Mouse (Mus musculus) spleen, postnatal 10 days (tissue): ENCODE data around the gene Jhy.

Source experiments
- DNase-seq, 2 experiments: peaks; one replicate each; pipeline ENCODE4 v3.0.0; 2021 to 2022; ENCODE audit warnings: low spot score in 2 of 2

Gene Jhy

DNA sequence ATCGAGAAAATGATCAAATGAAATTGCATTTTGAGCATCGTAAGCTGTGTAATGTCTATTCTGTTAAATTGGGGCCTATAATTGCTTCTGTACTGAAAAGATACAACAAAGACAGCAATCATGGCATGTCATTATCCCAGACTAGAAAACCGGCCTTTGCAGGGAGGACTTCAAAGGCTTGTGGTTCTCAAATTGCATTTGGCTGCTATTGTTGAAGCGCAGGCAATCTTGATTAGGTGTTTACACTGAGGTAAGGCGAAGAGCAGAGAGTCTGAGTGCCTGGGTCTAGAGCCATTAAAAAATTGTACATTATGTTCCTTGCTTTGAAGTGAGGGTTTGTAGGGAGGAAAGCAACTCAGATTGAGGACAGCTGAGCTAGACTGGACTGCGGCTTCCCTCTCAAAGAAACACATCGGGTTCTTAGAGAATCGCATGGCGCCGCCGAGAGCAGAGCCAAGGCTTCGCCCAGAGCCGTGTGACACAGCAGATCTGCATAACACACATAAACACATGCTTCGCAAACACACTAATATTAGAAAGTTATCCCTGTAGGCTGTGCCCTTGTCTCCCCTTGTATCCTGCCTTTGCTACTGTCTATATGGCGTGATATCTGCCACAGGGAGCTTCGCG lies 36.5 kb downstream of the Jhy start:
- DNase-seq, result no peak

GRCm38 (mm10) chr9:40917871-40918613 lies 45.9 kb downstream of the Jhy start:
- DNase-seq, result no peak

GRCm38 (mm10) chr9:40908915-40909314 lies 55.0 kb downstream of the Jhy start:
- no peak for DNase-seq

- DNase-seq, result no peak
These were observed 55.5 kb downstream of the Jhy start for GRCm38 (mm10) chr9:40908411-40908810.

- DNase-seq, result no peak
These were observed 56.5 kb downstream of the Jhy start for GRCm38 (mm10) chr9:40907413-40907812.

GRCm38 (mm10) chr9:40892456-40892855 lies 71.5 kb downstream of the Jhy start:
- DNase-seq, result no peak

DNA sequence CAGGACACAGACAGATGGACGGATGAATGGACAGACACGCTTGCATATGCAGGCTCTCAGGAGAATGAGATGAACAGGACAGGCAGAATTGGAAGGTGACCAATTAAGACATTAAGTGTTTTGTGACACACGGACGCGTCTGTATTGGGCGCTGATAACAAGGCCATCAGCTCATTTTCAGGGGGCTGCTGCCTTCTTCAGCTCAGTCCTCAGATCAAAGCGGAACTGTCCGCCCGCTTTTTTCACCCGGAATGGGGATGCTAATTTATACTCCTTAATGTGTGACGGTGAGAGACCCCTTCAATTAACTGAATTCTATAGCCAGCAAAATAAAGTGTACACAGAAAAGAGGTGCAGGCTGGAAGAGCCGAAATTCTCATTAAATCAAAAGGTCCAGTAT lies 74.5 kb downstream of the Jhy start:
- DNase-seq, result no peak

DNA sequence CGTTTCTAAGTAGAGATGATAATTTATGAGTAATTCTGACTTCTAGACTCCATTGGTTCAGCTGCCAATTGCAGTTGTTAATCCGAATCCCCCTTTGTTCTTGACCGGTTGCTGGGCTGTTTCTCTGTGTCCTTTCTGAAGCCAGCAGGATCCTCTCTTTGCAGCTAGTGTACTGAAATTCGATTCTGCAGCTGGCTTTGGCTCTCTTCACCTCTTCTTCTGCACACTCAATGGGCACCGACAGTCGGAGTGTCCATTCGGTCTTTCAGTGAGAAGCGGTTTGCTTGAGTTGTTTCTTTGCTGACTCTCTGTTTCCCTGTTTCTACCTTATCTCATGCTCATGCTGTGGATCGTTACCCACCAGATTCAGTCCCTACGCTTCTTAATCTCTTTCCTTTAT lies 78.2 kb downstream of the Jhy start:
- no peak for DNase-seq

- DNase-seq, result no peak
These were observed 84.9 kb downstream of the Jhy start for GRCm38 (mm10) chr9:40878998-40879397.

DNA sequence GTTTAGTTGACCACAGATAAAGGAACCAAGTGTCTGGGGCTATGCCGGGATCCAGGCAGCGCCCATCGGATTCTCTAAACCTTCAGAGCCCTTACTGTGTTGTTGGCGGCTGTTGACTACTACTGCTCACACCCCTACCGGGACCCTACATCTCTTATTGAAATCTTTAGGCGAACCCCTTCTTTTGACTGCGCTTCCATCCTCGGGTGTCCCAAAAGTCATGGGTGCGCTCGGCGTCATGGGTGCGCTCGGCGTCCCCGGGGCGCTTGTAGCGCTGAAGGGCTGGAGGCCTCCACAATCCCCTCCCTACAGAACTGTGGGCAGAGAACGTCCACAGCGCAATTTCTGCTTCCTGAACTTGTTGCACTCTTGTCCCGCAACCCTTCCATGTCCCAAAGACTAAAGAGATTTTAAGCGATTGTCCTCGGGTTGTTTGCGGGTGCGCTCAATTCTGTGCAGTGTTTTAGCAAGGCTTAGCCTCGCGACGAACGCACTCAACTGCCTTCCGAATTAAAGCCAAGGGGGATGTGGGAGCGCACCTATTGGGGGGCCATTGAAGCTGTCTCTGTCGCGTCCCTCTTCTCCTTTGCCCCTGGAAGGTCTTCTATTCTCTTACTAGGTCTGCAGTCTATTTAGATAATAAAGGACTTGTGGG lies 85.5 kb downstream of the Jhy start:
- DNase-seq, result no peak

GRCm38 (mm10) chr9:40877881-40878235 lies 86.1 kb downstream of the Jhy start:
- no peak for DNase-seq

DNA sequence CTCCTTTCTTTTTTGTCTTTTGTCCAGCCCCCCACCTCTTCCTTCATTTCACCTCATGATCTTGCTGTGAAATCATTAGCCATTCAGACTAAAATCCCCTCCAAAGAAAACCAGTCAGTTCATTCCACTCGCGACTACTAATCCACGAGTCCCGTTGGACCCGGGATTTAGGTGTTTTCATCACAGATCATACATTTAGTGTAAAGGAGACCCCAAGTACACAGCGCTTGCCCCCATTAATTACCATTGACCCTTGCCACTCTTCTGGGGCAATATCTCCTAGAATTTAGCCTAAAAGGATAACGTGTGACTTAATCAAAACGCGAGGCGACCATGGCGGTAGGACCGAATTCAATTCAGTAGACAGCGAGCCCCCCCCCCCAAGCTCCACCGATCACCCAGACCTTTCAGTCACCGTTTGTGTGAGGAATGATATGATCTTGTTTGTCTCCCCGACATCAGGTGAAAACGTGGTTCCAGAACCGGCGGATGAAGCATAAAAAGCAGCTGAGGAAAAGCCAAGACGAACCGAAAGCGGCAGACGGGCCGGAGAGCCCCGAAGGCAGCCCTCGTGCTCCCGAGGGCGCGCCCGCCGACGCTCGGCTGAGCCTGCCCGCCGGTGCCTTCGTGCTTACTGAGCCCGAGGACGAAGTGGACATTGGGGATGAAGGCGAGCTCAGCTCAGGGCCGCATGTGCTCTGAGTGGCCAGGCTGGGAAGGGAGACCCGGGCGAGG lies 86.6 kb downstream of the Jhy start:
- DNase-seq, result no peak

- no peak for DNase-seq
These were observed 87.2 kb downstream of the Jhy start for GRCm38 (mm10) chr9:40876693-40877092.

- no peak for DNase-seq
These were observed 87.8 kb downstream of the Jhy start for GRCm38 (mm10) chr9:40876164-40876563.

DNA sequence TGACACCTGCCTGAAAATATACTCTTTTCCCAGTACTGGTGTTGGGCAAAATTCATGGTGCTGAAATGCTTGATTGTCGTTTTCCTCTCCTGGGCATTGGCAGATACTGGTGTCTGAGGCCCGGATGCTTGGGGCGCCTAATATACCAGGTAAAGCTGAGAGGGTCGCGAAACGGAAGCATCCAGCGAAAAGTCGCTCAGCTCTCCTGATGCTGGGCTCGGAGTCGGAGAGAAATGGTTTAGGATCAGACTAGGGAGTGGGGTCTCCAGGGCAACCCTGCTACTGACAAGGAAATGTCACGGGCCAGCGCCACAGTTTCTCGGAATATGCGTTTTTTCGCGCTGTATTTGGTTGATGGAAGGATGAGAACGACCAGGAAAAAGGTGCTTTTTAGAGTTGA lies 88.5 kb downstream of the Jhy start:
- DNase-seq, result no peak

GRCm38 (mm10) chr9:40874961-40875360 lies 89.0 kb downstream of the Jhy start:
- DNase-seq, result no peak

GRCm38 (mm10) chr9:40873556-40874470 lies 90.1 kb downstream of the Jhy start, which contains the start of gene Bsx:
TSS of gene Bsx (plus strand) at chr9:40874127.
- peak; percentile 7 to 54 for DNase-seq

DNA sequence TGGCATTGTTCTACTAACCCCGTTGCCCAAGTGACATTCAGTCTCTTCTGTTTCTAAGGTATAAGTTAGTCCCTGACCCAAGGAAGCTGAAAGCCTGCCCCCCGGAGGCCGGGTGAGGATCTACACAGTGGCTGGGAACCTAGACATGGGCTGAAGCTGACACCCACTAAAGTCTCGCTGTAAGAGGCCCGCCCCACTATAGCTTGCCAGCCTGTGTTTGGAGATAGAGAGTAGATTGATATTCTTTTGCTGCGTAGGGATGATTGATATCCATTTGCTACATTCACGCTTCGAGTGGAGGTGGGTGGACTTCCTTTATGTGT lies 91.8 kb downstream of the Jhy start:
- DNase-seq, result peak in 1 of 2 experiments; percentile 45

DNA sequence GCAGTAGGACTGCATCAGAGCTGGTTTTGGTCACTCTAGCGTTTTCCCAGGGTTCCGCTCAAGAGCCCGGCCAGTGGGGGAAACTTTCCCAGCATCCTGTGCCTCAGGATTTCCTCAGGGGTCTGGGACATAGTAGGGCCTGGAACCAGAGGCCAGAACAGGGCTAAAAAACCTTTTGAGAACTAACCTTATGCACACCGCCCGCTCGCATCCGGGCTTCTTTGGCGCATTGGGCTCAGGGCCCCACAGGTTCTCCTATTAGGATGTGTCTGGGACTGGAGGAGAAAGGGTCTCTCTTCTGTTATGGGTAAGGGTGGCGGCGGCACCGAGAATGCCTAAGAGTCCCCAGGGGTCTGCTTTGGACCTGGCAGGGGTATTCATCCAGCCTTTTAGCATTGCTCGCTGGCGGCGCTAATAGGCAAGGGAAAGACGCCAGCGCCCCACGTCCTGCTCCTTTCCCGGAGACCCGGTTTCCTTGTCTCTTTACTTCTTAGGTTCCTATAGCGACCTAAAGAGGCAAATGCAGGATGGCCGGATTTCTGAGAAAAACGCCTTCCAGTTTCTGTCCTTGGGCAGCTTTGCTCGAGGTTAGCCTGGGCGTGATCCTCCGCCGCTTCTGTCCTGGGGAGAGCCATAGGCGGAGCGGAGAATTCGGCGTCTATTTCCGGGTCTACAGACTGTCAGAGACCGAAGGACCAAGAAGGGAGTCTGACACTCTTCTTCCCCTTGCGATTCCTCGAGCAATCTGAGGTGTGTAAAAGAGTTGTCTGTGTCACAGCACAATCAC lies 92.4 kb downstream of the Jhy start:
- DNase-seq, result no peak

GRCm38 (mm10) chr9:40870331-40870730 lies 93.6 kb downstream of the Jhy start:
- no peak for DNase-seq

GRCm38 (mm10) chr9:40859196-40859595 lies 104.7 kb downstream of the Jhy start:
- no peak for DNase-seq
